Mouse (Mus musculus): ENCODE measurements around the gene Arl15. TPM values are rescaled to one million over a fixed set of nuclear protein-coding genes. Genes with fewer than 3 reads are reported as not detected.

Gene Arl15
- polyA plus RNA-seq, 1 experiment from 2014 or later, result 14.2 TPM

GRCm38 (mm10) chr13:113917376-113917775 is 123.1 kb downstream of the Arl15 start:
- no peaks in the 10 kb centered on the region for H3K27me3 ChIP-seq
- no peaks in the 10 kb centered on the region for H3K36me3 ChIP-seq
- peak overlapping the region; percentile 79 for H3K27ac ChIP-seq
- no peak overlapping the region for H3K4me3 ChIP-seq
- peaks cover 26% of the 10 kb centered on the region for H3K4me1 ChIP-seq
- 47% methylated on average over 6 of the region's 6 CpGs for WGBS
- no peak overlapping the region; the same call in 1 of the 2 replicates for H3K9ac ChIP-seq
- peak overlapping the region; percentile 42 for H3K4me2 ChIP-seq (replicated peaks)
- no peaks in the 10 kb centered on the region for H3K9me3 ChIP-seq (replicated peaks)
- peak; percentile 9; the same call in 1 of the 2 replicates for ATAC-seq (ENCODE audit: low FRiP score)

- peak overlapping the region; percentile 50 for H3K9ac ChIP-seq
- peak overlapping the region; percentile 42 for H3K4me2 ChIP-seq (replicated peaks)
- ATAC-seq (ENCODE audit: low FRiP score), result peak; percentile 91
- 29% methylated on average over 15 of the region's 15 CpGs for WGBS
- no peaks in the 10 kb centered on the region for H3K36me3 ChIP-seq
- no peaks in the 10 kb centered on the region for H3K27me3 ChIP-seq
- peaks cover 26% of the 10 kb centered on the region for H3K4me1 ChIP-seq
- H3K4me3 ChIP-seq, result peak overlapping the region; percentile 14; the same call in 1 of the 2 replicates
- H3K27ac ChIP-seq, result peak overlapping the region; percentile 79
- H3K9me3 ChIP-seq (replicated peaks), result no peaks in the 10 kb centered on the region
Measured at GRCm38 (mm10) chr13:113917868-113918411, 123.6 kb downstream of the Arl15 start.

DNA sequence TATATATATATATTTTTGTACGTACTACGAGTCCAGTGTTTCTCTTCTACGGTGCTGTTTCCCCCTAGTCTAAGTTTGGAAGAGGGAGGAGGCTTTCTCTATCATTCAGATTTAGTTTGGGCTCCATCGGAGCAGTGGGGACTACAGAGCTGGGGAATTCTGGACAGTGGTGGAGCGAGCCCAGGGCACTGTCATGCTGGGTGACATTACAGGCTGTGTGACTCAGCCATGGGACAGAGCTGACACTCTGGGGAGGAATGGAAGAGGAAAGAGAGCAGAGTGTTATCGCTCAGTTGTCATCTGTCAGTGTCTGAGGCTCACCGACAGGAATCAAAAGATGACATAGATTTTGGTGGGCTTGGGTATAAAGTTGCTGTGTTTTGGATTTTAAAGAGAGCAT is 124.4 kb downstream of the Arl15 start:
- H3K36me3 ChIP-seq, result no peaks in the 10 kb centered on the region
- 0 out of 2 replicates have a peak overlapping the region, but pooled peaks have one; percentile 79 for H3K27ac ChIP-seq
- H3K4me3 ChIP-seq, result no peak overlapping the region
- 0 out of 2 replicates have a peak overlapping the region, but pooled peaks have one; percentile 42 for H3K4me2 ChIP-seq (replicated peaks)
- H3K9me3 ChIP-seq (replicated peaks), result no peaks in the 10 kb centered on the region
- peaks cover 26% of the 10 kb centered on the region for H3K4me1 ChIP-seq
- no peaks in the 10 kb centered on the region for H3K27me3 ChIP-seq
- 0 out of 2 replicates have a peak, but pooled peaks have one; percentile 17 for ATAC-seq (ENCODE audit: low FRiP score)
- H3K9ac ChIP-seq, result no peak overlapping the region
- WGBS, result 52% methylated on average over 7 of the region's 7 CpGs

GRCm38 (mm10) chr13:113935697-113936096 is 141.4 kb downstream of the Arl15 start:
- no peak overlapping the region for H3K9ac ChIP-seq
- H3K4me2 ChIP-seq (replicated peaks), result no peak overlapping the region
- H3K4me3 ChIP-seq, result no peak overlapping the region
- no peak overlapping the region for H3K27ac ChIP-seq
- no peaks in the 10 kb centered on the region for H3K36me3 ChIP-seq
- 94% methylated on average over 4 of the region's 4 CpGs for WGBS
- no peak for ATAC-seq (ENCODE audit: low FRiP score)
- 0 out of 2 replicates have a peak, but pooled peaks cover 5% of the 10 kb centered on the region for H3K27me3 ChIP-seq
- no peaks in the 10 kb centered on the region for H3K9me3 ChIP-seq (replicated peaks)
- no peaks in the 10 kb centered on the region for H3K4me1 ChIP-seq

DNA sequence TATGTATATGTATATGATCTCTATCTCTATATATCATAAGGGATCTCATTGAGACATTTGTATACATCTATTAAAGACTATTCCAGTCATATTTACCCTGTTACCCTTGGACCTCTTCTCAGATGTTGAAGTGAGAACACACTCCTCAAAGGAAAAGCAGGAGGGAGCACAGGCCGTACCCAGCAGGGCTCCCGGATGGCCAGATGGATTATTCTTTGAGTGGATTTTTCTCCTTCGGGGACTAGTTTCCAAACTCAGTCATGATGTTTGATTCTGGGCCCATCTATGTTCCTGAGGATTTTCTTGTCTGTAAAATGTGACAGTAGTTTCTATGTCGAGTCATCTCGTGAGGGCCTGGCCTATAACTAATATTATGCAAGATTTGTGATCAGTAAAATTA is 142.9 kb downstream of the Arl15 start:
- H3K4me3 ChIP-seq, result no peak overlapping the region
- WGBS, result 90% methylated on average over 5 of the region's 5 CpGs
- H3K4me2 ChIP-seq (replicated peaks), result no peak overlapping the region
- H3K36me3 ChIP-seq, result no peaks in the 10 kb centered on the region
- no peak overlapping the region for H3K9ac ChIP-seq
- no peaks in the 10 kb centered on the region for H3K9me3 ChIP-seq (replicated peaks)
- no peak for ATAC-seq (ENCODE audit: low FRiP score)
- H3K27me3 ChIP-seq, result 0 out of 2 replicates have a peak, but pooled peaks cover 5% of the 10 kb centered on the region
- no peaks in the 10 kb centered on the region for H3K4me1 ChIP-seq
- H3K27ac ChIP-seq, result no peak overlapping the region

DNA sequence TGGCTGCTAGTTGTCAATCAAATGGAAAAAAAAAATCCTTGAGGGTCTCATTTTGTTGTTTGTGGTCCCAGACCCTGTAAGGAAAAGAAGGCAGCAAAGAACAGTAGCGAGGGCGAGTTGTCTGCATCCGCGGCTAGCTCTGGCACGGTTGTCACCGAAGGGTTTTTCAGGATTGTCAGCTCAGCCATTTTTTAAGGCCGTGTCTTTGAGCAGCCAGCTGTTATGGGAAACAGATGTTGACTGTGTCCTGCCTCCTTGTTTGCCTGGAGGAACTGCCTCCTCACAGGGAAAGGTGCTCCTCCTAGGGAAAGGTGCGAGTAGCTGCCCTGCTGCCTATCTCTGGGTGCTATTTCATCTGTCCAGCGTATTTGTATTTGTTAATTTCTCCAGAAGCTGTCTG is 144.3 kb downstream of the Arl15 start:
- Histone ChIP-seq H3K9me3 (replicated peaks) (no peaks in the 10 kb centered on the region), H3K4me2 (replicated peaks) (no peak overlapping the region), H3K9ac (no peak overlapping the region), H3K4me1 (no peaks in the 10 kb centered on the region), H3K27me3 (0 out of 2 replicates have a peak, but pooled peaks cover 5% of the 10 kb centered on the region), H3K27ac (no peak overlapping the region), H3K4me3 (no peak overlapping the region), H3K36me3 (no peaks in the 10 kb centered on the region)
- no peak for ATAC-seq (ENCODE audit: low FRiP score)
- 77% methylated on average over 9 of the region's 9 CpGs for WGBS

GRCm38 (mm10) chr13:113939097-113939496 is 144.8 kb downstream of the Arl15 start:
- WGBS, result 83% methylated on average over 10 of the region's 10 CpGs
- H3K27me3 ChIP-seq, result 0 out of 2 replicates have a peak, but pooled peaks cover 5% of the 10 kb centered on the region

GRCm38 (mm10) chr13:113939681-113940080 is 145.4 kb downstream of the Arl15 start:
- no peaks in the 10 kb centered on the region for H3K9me3 ChIP-seq (replicated peaks)
- 84% methylated on average over 3 of the region's 3 CpGs for WGBS

More at GRCm38 (mm10) chr13:113939097-113939496, 144.8 kb downstream of the Arl15 start:
- Histone ChIP-seq H3K27ac (no peak overlapping the region), H3K4me1 (no peaks in the 10 kb centered on the region), H3K9ac (no peak overlapping the region), H3K4me3 (no peak overlapping the region), H3K9me3 (replicated peaks) (no peaks in the 10 kb centered on the region), H3K36me3 (no peaks in the 10 kb centered on the region), H3K4me2 (replicated peaks) (no peak overlapping the region)
- no peak for ATAC-seq (ENCODE audit: low FRiP score)

GRCm38 (mm10) chr13:113940151-113940550 is 145.8 kb downstream of the Arl15 start:
- WGBS, result 87% methylated on average over 7 of the region's 7 CpGs

More at GRCm38 (mm10) chr13:113939681-113940080, 145.4 kb downstream of the Arl15 start:
- Histone ChIP-seq H3K27ac (no peak overlapping the region), H3K27me3 (0 out of 2 replicates have a peak, but pooled peaks cover 5% of the 10 kb centered on the region), H3K4me3 (no peak overlapping the region), H3K9ac (no peak overlapping the region), H3K4me1 (no peaks in the 10 kb centered on the region), H3K36me3 (no peaks in the 10 kb centered on the region), H3K4me2 (replicated peaks) (no peak overlapping the region)
- ATAC-seq (ENCODE audit: low FRiP score), result no peak

DNA sequence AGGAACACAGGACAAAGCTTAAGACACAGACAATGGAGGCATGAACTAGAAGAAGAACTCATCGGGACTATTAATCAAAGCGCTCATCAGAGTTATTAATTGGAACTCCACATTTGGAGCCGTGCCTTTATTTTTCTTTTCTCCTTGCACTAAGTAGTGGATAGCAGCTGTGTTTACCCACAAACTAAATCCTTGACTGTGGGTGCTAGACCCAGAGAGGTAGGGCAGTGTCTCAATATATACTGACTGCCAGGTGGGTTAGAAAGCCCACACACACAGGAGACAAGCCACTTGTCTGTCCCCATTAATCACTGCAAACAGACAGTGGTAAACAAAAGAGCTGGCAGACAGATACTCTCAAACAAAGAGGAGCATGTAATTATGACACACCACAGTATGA is 147.6 kb downstream of the Arl15 start:
- Histone ChIP-seq H3K27ac (no peak overlapping the region), H3K36me3 (no peaks in the 10 kb centered on the region), H3K27me3 (no peaks in the 10 kb centered on the region), H3K9ac (no peak overlapping the region), H3K4me2 (replicated peaks) (no peak overlapping the region), H3K4me3 (no peak overlapping the region), H3K9me3 (replicated peaks) (no peaks in the 10 kb centered on the region), H3K4me1 (no peaks in the 10 kb centered on the region)
- no peak for ATAC-seq (ENCODE audit: low FRiP score)
- WGBS, result 69% methylated on average over 3 of the region's 3 CpGs

More at GRCm38 (mm10) chr13:113940151-113940550, 145.8 kb downstream of the Arl15 start:
- Histone ChIP-seq H3K4me3 (no peak overlapping the region), H3K9me3 (replicated peaks) (no peaks in the 10 kb centered on the region), H3K27ac (no peak overlapping the region), H3K27me3 (0 out of 2 replicates have a peak, but pooled peaks cover 5% of the 10 kb centered on the region), H3K36me3 (no peaks in the 10 kb centered on the region), H3K4me2 (replicated peaks) (no peak overlapping the region), H3K9ac (no peak overlapping the region), H3K4me1 (no peaks in the 10 kb centered on the region)
- no peak for ATAC-seq (ENCODE audit: low FRiP score)

- WGBS, result 73% methylated on average over 4 of the region's 4 CpGs
- no peak overlapping the region for H3K4me2 ChIP-seq (replicated peaks)
- no peaks in the 10 kb centered on the region for H3K27me3 ChIP-seq
- no peak for ATAC-seq (ENCODE audit: low FRiP score)
- H3K27ac ChIP-seq, result no peak overlapping the region
- no peaks in the 10 kb centered on the region for H3K4me1 ChIP-seq
- no peaks in the 10 kb centered on the region for H3K9me3 ChIP-seq (replicated peaks)
- no peaks in the 10 kb centered on the region for H3K36me3 ChIP-seq
- no peak overlapping the region for H3K4me3 ChIP-seq
- no peak overlapping the region for H3K9ac ChIP-seq
Measured at GRCm38 (mm10) chr13:113947546-113947945, 153.2 kb downstream of the Arl15 start.

- Histone ChIP-seq H3K4me3 (no peak overlapping the region), H3K36me3 (no peaks in the 10 kb centered on the region), H3K9ac (no peak overlapping the region), H3K27me3 (no peaks in the 10 kb centered on the region), H3K4me1 (no peaks in the 10 kb centered on the region), H3K9me3 (replicated peaks) (no peaks in the 10 kb centered on the region), H3K27ac (no peak overlapping the region), H3K4me2 (replicated peaks) (no peak overlapping the region)
- ATAC-seq (ENCODE audit: low FRiP score), result no peak
- WGBS, result 58% methylated on average over 5 of the region's 5 CpGs
Measured at GRCm38 (mm10) chr13:113949708-113950107, 155.4 kb downstream of the Arl15 start.

DNA sequence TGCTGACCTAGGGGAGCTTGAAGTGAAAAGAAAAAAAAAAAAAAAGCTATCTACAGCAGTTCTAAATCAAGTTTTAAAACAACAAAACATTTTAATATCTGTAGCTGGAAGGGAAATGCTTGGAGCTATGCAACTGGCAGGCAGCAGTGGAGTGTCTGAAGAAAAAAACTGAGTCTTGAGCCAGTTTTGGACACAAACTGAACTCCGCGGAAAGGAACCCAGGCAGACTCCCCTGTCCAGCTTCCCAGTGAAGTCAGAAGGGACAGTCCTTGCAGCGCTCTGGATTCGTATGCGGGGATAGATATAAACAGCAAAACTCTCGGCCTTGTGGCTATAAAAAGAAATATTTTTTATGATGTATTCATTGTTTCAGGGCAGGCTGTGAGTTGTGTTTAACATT is 155.8 kb downstream of the Arl15 start:
- no peaks in the 10 kb centered on the region for H3K4me1 ChIP-seq
- no peaks in the 10 kb centered on the region for H3K36me3 ChIP-seq
- no peak overlapping the region for H3K27ac ChIP-seq
- no peak overlapping the region for H3K9ac ChIP-seq
- 86% methylated on average over 6 of the region's 6 CpGs for WGBS
- no peak for ATAC-seq (ENCODE audit: low FRiP score)
- H3K4me3 ChIP-seq, result no peak overlapping the region
- no peaks in the 10 kb centered on the region for H3K9me3 ChIP-seq (replicated peaks)
- no peaks in the 10 kb centered on the region for H3K27me3 ChIP-seq
- H3K4me2 ChIP-seq (replicated peaks), result no peak overlapping the region

Data from hindbrain, embryonic 12.5 days (tissue).